Mouse (Mus musculus): ENCODE results near the gene Plb1.

DNA sequence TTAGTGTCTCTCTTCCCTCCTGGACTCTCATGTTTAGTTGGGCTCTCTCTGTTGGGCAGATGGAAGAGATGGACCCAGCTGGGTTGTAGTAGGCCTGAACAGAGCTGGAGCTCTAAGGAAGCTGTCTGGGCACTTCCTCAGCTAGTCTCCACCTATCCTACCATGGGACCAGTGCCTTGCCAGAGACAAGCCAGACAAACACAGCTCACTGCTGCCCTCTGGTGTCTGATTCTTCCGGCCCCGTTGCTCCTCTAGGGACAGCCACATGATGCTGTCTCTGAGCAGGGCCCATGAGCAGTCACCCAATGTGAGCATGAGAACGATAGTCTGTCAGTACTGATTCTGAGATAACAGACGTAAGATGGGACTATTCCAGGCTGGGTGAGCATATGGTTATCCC, 34.8 kb upstream of the Plb1 start:
- TF ChIP-seq CTCF (IDR thresholded peaks at IDR 0.05; ENCODE audit: low read depth) (peak; percentile 96), EP300 (IDR thresholded peaks at IDR 0.05; ENCODE audit: low read depth) (no peak)

Data from liver, postnatal 0 days (tissue).